8 mouse cellular contexts compared by ENCODE assay signal in genomic region chr2:150839686-150840471, GRCm38 (mm10). TPM values are rescaled to one million over a fixed set of nuclear protein-coding genes. Genes with fewer than 3 reads are reported as not detected.
A peak's percentile ranks its signal among the peaks of the same experiment; 100 is the strongest.
DNase-seq lines count a peak whose midpoint lies in the region; ATAC-seq and TF ChIP-seq lines count a peak whose summit lies in the region.
"Had no signal": no experiment of that assay in that cellular context is flagged by ENCODE, and none has a peak within 500 bp of the region (broad histone marks: within the 10 kb centered on the region; RNA-seq: fewer than 3 reads in every experiment).

No protein-coding gene starts in this region.

- no peak overlapping the region for H3K9ac ChIP-seq in kidney, postnatal 0 days (ENCODE audit: low read depth, low read length)
- H3K9ac ChIP-seq in liver, embryonic 14.5 days (replicated peaks): no peak overlapping the region

- no peak overlapping the region for H3K27ac ChIP-seq in kidney, postnatal 0 days
- H3K27ac ChIP-seq in liver, embryonic 14.5 days: no peak overlapping the region

- 0 out of 2 replicates have a peak, but pooled peaks have one; percentile 59 for ATAC-seq in kidney, postnatal 0 days (replicated peaks; ENCODE audit: low FRiP score, low read depth)
- ATAC-seq in liver, embryonic 14.5 days (ENCODE audit: insufficient read depth): peak; percentile 38; the same call in 1 of the 2 replicates

- H3K4me1 ChIP-seq in kidney, postnatal 0 days (replicated peaks; ENCODE audit: insufficient read depth, low read length): no peaks in the 10 kb centered on the region
- no peaks in the 10 kb centered on the region for H3K4me1 ChIP-seq in liver, embryonic 14.5 days (replicated peaks; ENCODE audit: control insufficient read depth in 2 of 2, insufficient read depth in 2 of 2, low read length in 1 of 2)

- no peaks in the 10 kb centered on the region for H3K9me3 ChIP-seq in kidney, postnatal 0 days (replicated peaks; ENCODE audit: low read length)
- no peaks in the 10 kb centered on the region for H3K9me3 ChIP-seq in liver, embryonic 14.5 days (ENCODE audit: control insufficient read depth, low read length)

- TF ChIP-seq CTCF in kidney, postnatal 0 days (IDR thresholded peaks at IDR 0.05; ENCODE audit: low read depth): no peak
- TF ChIP-seq CTCF in liver, embryonic 14.5 days (IDR thresholded peaks at IDR 0.05; ENCODE audit: low read depth): no peak

- no peaks in the 10 kb centered on the region for H3K27me3 ChIP-seq in kidney, postnatal 0 days (ENCODE audit: insufficient read depth, low read length)
- H3K27me3 ChIP-seq in liver, embryonic 14.5 days (ENCODE audit: control insufficient read depth, insufficient read depth, low read length): no peaks in the 10 kb centered on the region

- peaks cover 14% of the 10 kb centered on the region; the same call in 1 of the 2 replicates for H3K36me3 ChIP-seq in kidney, postnatal 0 days (ENCODE audit: insufficient read depth, low read length)
- H3K36me3 ChIP-seq in liver, embryonic 14.5 days (replicated peaks; ENCODE audit: control insufficient read depth, insufficient read depth, low read depth): no peaks in the 10 kb centered on the region

- no peak overlapping the region for H3K4me2 ChIP-seq in kidney, postnatal 0 days (ENCODE audit: low read length)
- no peak overlapping the region for H3K4me2 ChIP-seq in liver, embryonic 14.5 days (ENCODE audit: low read depth)

- no peak overlapping the region for H3K4me3 ChIP-seq in kidney, postnatal 0 days (replicated peaks; ENCODE audit: low read depth, low read length)
- H3K4me3 ChIP-seq in liver, embryonic 14.5 days (ENCODE audit: insufficient read depth in 1 of 2, low read depth in 2 of 2, low read length in 2 of 2): no peak overlapping the region

- 69% methylated on average over 12 of the region's 12 CpGs for WGBS in kidney, postnatal 0 days
- 61% methylated on average over 12 of the region's 12 CpGs for WGBS in liver, embryonic 14.5 days (ENCODE audit: insufficient replicate concordance)

- TF ChIP-seq EP300 in liver, embryonic 14.5 days (IDR thresholded peaks at IDR 0.05; ENCODE audit: low read depth): no peak

- no peak for DNase-seq in kidney, postnatal 0 days (ENCODE audit: low spot score)
- DNase-seq in kidney, postnatal 25 days: no peak
- DNase-seq in CD4-positive, CD25-positive, alpha-beta regulatory T cell, adult 2 months (ENCODE audit: low read depth, low spot score): peak; percentile 20
- peak; percentile 90 for DNase-seq in NIH3T3 (ENCODE audit: low read depth)
- no peak for DNase-seq in liver, embryonic 14.5 days (ENCODE audit: low read depth in 3 of 3, low spot score in 3 of 3)
- no peak for DNase-seq in thymus, postnatal 10 days (ENCODE audit: low spot score in 2 of 2)
- no peak for DNase-seq in MN1 (ENCODE audit: low spot score)
- DNase-seq: lung, adult 2 months had no signal

RNA-seq across cellular contexts. Expression of gene Pygb, which starts 53.3 kb away (rescaled TPM):
- 53.3 and 58.4 TPM in 2 replicates for polyA plus RNA-seq in kidney, postnatal 0 days (2015; fragmentation: Nextera tagmentation; extraction: Ambion mirVana)
- 10.4 and 12.9 TPM in 2 replicates for polyA plus RNA-seq in liver, embryonic 14.5 days (2012; rRNA removed)
- 13.5 and 14.4 TPM in 2 replicates for polyA plus RNA-seq in liver, embryonic 14.5 days (2014; fragmentation: Nextera tagmentation; extraction: Ambion mirVana)

Comparison
In these comparisons a context has a peak if more than half of its experiments do, and no peak if none do; other contexts are left out.
1. DNase-seq: peak in CD4-positive, CD25-positive, alpha-beta regulatory T cell, adult 2 months (single experiment) and NIH3T3 (single experiment); none in kidney, postnatal 0 days (single experiment), kidney, postnatal 25 days (0 of 2), liver, embryonic 14.5 days (0 of 3), thymus, postnatal 10 days (0 of 2) and MN1 (single experiment).